Mouse (Mus musculus) left cerebral cortex, postnatal 10 days (tissue): ENCODE data around the gene Prickle4. TPM values are rescaled to one million over a fixed set of nuclear protein-coding genes. Genes with fewer than 3 reads are reported as not detected.

Experiments
- DNase-seq, 2 experiments: peaks; one replicate each; pipeline ENCODE4 v3.0.0; 2021 to 2022; ENCODE audit warnings: low spot score in 2 of 2, mixed read lengths in 1 of 2; ENCODE audit errors: extremely low spot score in 1 of 2
- intact Hi-C: fragments of 180-260 bp; cut with DNase I; formaldehyde crosslinking; loops from one replicate; pipeline ENCODE4 v1.15.1; 2025
- total RNA-seq, 2 experiments: library from RNA; stranded (reverse); gene quantifications; 2 replicates each; pipeline ENCODE4 v1.2.3; 2021

Gene Prickle4
- 1 to 10 TPM; 2.3 to 4.5 TPM for total RNA-seq

GRCm38 (mm10) chr17:47694503-47695336, at the start of gene Prickle4:
TSS of gene Prickle4 (minus strand) at chr17:47694736.
- intact Hi-C loops = no loop called here
- peak; percentile 95 to 99 for DNase-seq

DNA sequence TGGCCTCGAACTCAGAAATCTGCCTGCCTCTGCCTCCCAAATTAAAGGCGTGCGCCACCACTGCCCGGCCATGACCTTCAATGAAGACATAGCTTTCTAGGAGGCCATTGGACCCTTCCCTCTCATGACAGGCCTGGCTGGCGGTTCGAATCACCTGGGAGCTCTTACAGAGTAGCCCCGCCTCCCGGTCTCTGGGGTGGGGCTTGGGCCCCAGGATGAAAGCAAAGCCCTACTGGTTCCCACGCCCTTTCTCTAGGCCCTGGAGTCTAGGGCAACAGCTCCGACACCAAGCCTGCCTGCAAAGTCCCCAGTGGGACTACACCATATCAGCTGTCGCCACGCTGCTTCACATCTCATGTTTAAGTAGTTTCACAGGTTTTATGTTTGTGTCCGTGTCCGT, 49.5 kb upstream of the Prickle4 start:
- no peak for DNase-seq
- intact Hi-C loops = no loop called here

DNA sequence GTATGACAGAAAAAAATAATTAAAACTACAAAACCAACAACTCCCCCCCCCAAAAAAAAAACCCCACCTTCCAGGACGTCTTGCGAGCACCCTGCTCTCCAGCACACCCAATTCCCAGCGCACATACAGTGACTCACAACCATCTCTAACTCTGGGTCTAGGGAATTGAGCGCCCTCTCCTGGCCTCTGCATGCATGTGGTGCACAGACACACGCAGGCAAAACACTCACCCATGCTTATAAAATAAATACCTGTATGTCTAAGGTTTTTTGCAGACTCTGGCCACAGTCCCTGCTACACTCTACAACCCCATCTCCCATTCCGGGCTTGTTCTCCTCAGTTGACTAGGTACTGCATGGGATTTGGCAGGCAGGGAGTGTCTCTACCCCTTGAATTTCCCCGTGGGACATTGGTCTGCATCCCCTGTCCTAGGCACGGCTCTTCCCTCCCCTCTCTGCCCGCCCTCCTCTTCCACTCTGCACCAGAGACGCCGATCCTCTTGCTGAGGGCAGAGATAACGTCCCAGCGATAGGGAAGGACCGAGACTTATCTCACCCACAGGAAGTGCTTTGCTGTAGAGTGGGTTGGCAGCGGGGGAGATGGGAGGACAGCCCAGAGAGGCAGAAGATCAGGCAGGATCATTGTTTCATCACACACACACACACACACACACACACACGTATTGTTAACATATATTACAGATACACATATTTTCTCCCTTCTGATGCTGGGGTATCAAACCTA, 48.6 kb upstream of the Prickle4 start:
- intact Hi-C loops = no loop called here
- DNase-seq = no peak

GRCm38 (mm10) chr17:47740186-47740585, 45.6 kb upstream of the Prickle4 start:
- DNase-seq = no peak
- intact Hi-C loops = no loop called here

GRCm38 (mm10) chr17:47738879-47739798, 44.6 kb upstream of the Prickle4 start:
- intact Hi-C loops = no loop called here
- no peak for DNase-seq

GRCm38 (mm10) chr17:47738066-47738878, 43.7 kb upstream of the Prickle4 start:
- intact Hi-C loops = no loop called here
- peak in 1 of 2 experiments; percentile 84 for DNase-seq

- intact Hi-C loops = no loop called here
Observed at GRCm38 (mm10) chr17:47737271-47738065, 42.9 kb upstream of the Prickle4 start.

DNA sequence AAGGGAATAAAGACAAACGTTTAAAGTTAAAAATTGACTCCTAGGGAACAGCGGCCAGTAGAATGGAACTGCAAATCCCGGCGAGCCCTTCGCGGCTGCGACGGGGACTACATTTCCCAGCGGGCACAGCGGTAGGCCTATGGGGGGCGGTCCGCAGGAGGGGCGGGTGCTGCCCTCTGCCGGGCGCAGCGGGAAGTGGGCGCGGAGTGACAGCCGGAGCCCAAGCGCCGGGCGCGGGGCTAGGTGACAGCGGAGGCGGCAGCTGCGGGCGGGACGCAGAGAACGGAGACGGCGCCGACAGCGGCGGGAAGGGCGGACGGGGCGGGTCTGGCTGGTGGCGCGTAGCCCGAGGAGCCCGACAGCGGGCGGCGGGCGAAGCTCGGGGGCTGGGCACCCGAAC, 42.3 kb upstream of the Prickle4 start, which contains the start of gene Tfeb:
Tfeb (plus strand) TSS at position 175 of the 400 bp plus-strand sequence.
- peak; percentile 93 to 97 for DNase-seq
- intact Hi-C loops = no loop called here

More at GRCm38 (mm10) chr17:47737271-47738065, 42.9 kb upstream of the Prickle4 start:
- DNase-seq = peak; percentile 51 to 92

- DNase-seq = no peak
- intact Hi-C loops = no loop called here
Observed at GRCm38 (mm10) chr17:47735553-47736100, 41.1 kb upstream of the Prickle4 start.

GRCm38 (mm10) chr17:47730633-47731575, 36.4 kb upstream of the Prickle4 start:
- intact Hi-C loops = no loop called here
- DNase-seq = peak in 1 of 2 experiments; percentile 40

DNA sequence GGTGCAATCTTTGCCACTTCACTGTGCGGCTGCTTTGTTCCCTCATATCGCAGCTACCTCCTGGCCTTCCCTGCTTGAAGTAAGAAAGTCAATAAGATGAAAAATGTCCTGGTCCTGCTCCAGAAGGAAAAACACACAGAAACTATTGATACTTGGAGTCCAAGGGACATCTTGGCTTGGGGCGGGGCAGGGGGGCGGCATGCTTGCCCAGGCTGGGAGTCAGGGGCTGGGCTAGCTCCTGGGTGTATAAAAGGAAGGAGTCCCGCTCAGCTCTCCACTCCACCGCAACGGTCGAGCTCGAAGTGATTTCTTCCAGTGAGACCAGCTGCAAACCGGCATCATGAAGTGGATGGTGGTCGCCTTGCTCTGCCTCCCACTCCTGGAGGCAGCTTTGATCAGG, 32.0 kb upstream of the Prickle4 start, which contains the start of gene Pgc:
Pgc (plus strand) TSS at position 277 of the 400 bp plus-strand sequence.
- no peak for DNase-seq
- intact Hi-C loops = no loop called here

DNA sequence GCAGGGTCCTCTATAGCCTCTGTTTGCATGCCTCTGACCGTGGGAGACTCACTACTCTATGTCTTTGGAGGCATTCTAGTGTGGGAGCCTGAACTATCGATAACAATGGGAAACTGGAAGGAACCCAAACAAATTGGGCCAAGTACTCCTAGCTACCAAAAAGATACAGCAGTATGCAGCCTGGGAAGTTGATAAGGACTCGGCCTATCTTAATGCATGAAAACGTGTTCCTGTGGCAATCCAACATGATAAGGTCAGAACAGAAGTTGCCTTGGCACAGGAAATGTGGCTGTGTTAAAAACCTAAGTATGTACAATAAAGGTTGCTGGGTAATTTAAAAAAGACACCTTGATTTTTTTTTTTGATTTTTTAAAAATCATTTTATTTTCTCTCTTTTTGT, 26.6 kb upstream of the Prickle4 start:
- intact Hi-C loops = no loop called here
- DNase-seq = no peak

DNA sequence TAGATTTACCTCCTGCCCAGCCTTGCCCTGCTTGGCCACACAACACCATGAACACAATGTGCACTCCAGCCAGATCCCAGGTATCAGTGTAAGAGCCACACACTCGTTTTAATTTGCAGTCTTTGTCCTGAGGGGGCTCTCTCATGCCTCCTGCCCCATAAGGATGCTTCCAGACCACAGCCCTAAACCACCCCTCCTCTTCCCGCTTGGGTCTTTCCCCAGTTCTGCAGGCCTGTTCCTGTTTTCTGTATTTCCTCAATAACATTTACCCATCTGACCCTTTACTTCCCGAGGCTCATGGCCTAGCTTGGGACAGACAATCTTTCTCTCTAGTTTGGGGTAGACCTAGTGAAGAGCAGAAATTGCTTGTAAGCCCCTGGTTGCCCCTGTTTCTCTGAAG, 20.5 kb upstream of the Prickle4 start:
- intact Hi-C loops = no loop called here
- DNase-seq = no peak

- DNase-seq = no peak
- intact Hi-C loops = no loop called here
Observed at GRCm38 (mm10) chr17:47712889-47713571, 18.5 kb upstream of the Prickle4 start.

GRCm38 (mm10) chr17:47711883-47712282, 17.3 kb upstream of the Prickle4 start:
- no peak for DNase-seq
- intact Hi-C loops = no loop called here
